Mouse (Mus musculus): ENCODE measurements around the gene Acaa1a. TPM values are rescaled to one million over a fixed set of nuclear protein-coding genes. Genes with fewer than 3 reads are reported as not detected.
A peak's percentile ranks its signal among the peaks of the same experiment; 100 is the strongest.

The Acaa1a gene
- polyA plus RNA-seq, 1 experiment from 2014 or later = 87.7 TPM

GRCm38 (mm10) chr9:119320946-119321345 is 18.5 kb upstream of the Acaa1a start:
- no peaks in the 10 kb centered on the region for H3K9me3 ChIP-seq (ENCODE audit: control insufficient read depth, low read length)
- H3K27me3 ChIP-seq (ENCODE audit: control insufficient read depth, insufficient read depth, low read length) = no peaks in the 10 kb centered on the region
- H3K4me1 ChIP-seq (ENCODE audit: control insufficient read depth, insufficient read depth, low read length) = peaks cover 11% of the 10 kb centered on the region
- 13% methylated on average over 7 of the region's 7 CpGs for WGBS
- no peak overlapping the region for H3K27ac ChIP-seq (ENCODE audit: low read depth, low read length)
- no peaks in the 10 kb centered on the region for H3K36me3 ChIP-seq (ENCODE audit: control insufficient read depth, insufficient read depth, low read length)
- H3K4me2 ChIP-seq (replicated peaks; ENCODE audit: low read depth, low read length) = peak overlapping the region; percentile 95
- ATAC-seq (ENCODE audit: low FRiP score, low TSS enrichment) = no peak
- H3K4me3 ChIP-seq (ENCODE audit: low read length) = peak overlapping the region; percentile 91
- H3K9ac ChIP-seq (ENCODE audit: low read depth, low read length) = peak overlapping the region; percentile 86; the same call in 1 of the 2 replicates

DNA sequence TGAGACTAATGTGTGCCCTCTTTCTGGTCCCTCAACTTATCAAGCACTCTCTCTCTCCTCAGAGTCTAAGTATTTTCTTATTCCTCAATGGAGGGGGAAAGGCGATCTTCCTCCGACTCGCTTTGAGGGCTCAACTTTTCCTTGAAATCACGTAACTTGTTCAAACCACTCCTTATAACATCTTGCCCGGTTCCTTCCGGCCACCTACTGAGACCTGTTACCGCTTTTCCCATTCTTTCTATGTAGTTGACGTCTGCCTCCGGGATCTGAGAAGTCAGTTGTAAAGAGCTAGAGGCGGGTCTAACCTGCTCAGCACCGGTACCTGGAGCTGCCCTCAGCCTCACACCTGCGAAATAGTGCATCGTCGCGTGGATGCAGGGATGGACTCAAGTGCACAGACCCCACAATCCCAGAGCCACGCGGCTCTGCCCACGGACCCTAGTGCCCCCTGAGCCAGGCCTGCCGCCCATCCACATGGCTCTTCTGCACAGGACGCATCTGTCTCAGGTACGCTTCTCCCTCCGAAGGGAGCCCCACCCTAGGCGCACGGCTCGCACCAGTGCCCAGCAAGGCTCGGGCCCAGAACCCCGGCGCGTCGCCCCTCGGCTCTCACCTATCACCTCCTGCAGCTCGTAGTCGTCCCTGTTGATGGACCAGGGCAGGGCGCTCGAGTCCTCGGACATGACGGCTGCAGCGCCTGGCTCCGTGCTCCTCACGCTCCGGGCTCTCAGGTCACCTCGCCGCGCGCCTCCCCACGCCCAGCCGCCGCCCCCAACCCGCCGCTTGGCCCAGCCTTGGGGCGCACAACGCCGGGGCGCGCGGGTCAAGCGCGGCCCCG is 17.9 kb upstream of the Acaa1a start:
- H3K27me3 ChIP-seq (ENCODE audit: control insufficient read depth, insufficient read depth, low read length) = no peaks in the 10 kb centered on the region
- H3K4me2 ChIP-seq (replicated peaks; ENCODE audit: low read depth, low read length) = peak overlapping the region; percentile 95
- WGBS = under 1% methylated on average over 59 of the region's 59 CpGs
- peak overlapping the region; percentile 86 for H3K9ac ChIP-seq (ENCODE audit: low read depth, low read length)
- peak; percentile 55 for ATAC-seq (ENCODE audit: low FRiP score, low TSS enrichment)
- no peaks in the 10 kb centered on the region for H3K36me3 ChIP-seq (ENCODE audit: control insufficient read depth, insufficient read depth, low read length)
- H3K9me3 ChIP-seq (ENCODE audit: control insufficient read depth, low read length) = no peaks in the 10 kb centered on the region
- H3K27ac ChIP-seq (ENCODE audit: low read depth, low read length) = peak overlapping the region; percentile 93
- H3K4me3 ChIP-seq (ENCODE audit: low read length) = peak overlapping the region; percentile 91
- peaks cover 11% of the 10 kb centered on the region for H3K4me1 ChIP-seq (ENCODE audit: control insufficient read depth, insufficient read depth, low read length)

- H3K4me1 ChIP-seq (ENCODE audit: control insufficient read depth, insufficient read depth, low read length) = peaks cover 11% of the 10 kb centered on the region
- under 1% methylated on average over 76 of the region's 76 CpGs for WGBS
- peak within 1 kb of the TSS; percentile 93 for H3K27ac ChIP-seq (ENCODE audit: low read depth, low read length)
- H3K27me3 ChIP-seq (ENCODE audit: control insufficient read depth, insufficient read depth, low read length) = no peaks in the 10 kb centered on the region
- peak within 1 kb of the TSS; percentile 86 for H3K9ac ChIP-seq (ENCODE audit: low read depth, low read length)
- no peaks in the 10 kb centered on the region for H3K9me3 ChIP-seq (ENCODE audit: control insufficient read depth, low read length)
- peak within 1 kb of the TSS; percentile 91 for H3K4me3 ChIP-seq (ENCODE audit: low read length)
- peak within 1 kb of the TSS; percentile 95 for H3K4me2 ChIP-seq (replicated peaks; ENCODE audit: low read depth, low read length)
- H3K36me3 ChIP-seq (ENCODE audit: control insufficient read depth, insufficient read depth, low read length) = no peaks in the 10 kb centered on the region
- peak; percentile 97 for ATAC-seq (ENCODE audit: low FRiP score, low TSS enrichment)
Observed at GRCm38 (mm10) chr9:119322289-119323259, 16.9 kb upstream of the Acaa1a start, which contains the start of gene Oxsr1. Gene Oxsr1 (minus strand): TSS chr9:119322427.

- no peaks in the 10 kb centered on the region for H3K9me3 ChIP-seq (ENCODE audit: control insufficient read depth, low read length)
- H3K36me3 ChIP-seq (ENCODE audit: control insufficient read depth, insufficient read depth, low read length) = no peaks in the 10 kb centered on the region
- peak overlapping the region; percentile 95 for H3K4me2 ChIP-seq (replicated peaks; ENCODE audit: low read depth, low read length)
- H3K27ac ChIP-seq (ENCODE audit: low read depth, low read length) = peak overlapping the region; percentile 93
- peaks cover 11% of the 10 kb centered on the region for H3K4me1 ChIP-seq (ENCODE audit: control insufficient read depth, insufficient read depth, low read length)
- peak overlapping the region; percentile 86 for H3K9ac ChIP-seq (ENCODE audit: low read depth, low read length)
- H3K27me3 ChIP-seq (ENCODE audit: control insufficient read depth, insufficient read depth, low read length) = no peaks in the 10 kb centered on the region
- ATAC-seq (ENCODE audit: low FRiP score, low TSS enrichment) = peak; percentile 13; the same call in 1 of the 2 replicates
- H3K4me3 ChIP-seq (ENCODE audit: low read length) = peak overlapping the region; percentile 91
- 5% methylated on average over 9 of the region's 9 CpGs for WGBS
Observed at GRCm38 (mm10) chr9:119323260-119323645, 16.2 kb upstream of the Acaa1a start.

- ATAC-seq (ENCODE audit: low FRiP score, low TSS enrichment) = no peak
- Histone ChIP-seq H3K9ac (ENCODE audit: low read depth, low read length) (no peak overlapping the region), H3K9me3 (ENCODE audit: control insufficient read depth, low read length) (no peaks in the 10 kb centered on the region), H3K27ac (ENCODE audit: low read depth, low read length) (no peak overlapping the region), H3K4me3 (ENCODE audit: low read length) (no peak overlapping the region), H3K4me1 (ENCODE audit: control insufficient read depth, insufficient read depth, low read length) (peaks cover 11% of the 10 kb centered on the region), H3K27me3 (ENCODE audit: control insufficient read depth, insufficient read depth, low read length) (no peaks in the 10 kb centered on the region), H3K36me3 (ENCODE audit: control insufficient read depth, insufficient read depth, low read length) (no peaks in the 10 kb centered on the region), H3K4me2 (replicated peaks; ENCODE audit: low read depth, low read length) (no peak overlapping the region)
- 64% methylated on average over 1 of the region's 1 CpGs for WGBS
Observed at GRCm38 (mm10) chr9:119324130-119324529, 15.3 kb upstream of the Acaa1a start.

GRCm38 (mm10) chr9:119328488-119328887 is 11.0 kb upstream of the Acaa1a start:
- Histone ChIP-seq H3K9me3 (ENCODE audit: control insufficient read depth, low read length) (no peaks in the 10 kb centered on the region), H3K4me1 (ENCODE audit: control insufficient read depth, insufficient read depth, low read length) (no peaks in the 10 kb centered on the region), H3K9ac (ENCODE audit: low read depth, low read length) (no peak overlapping the region), H3K27me3 (ENCODE audit: control insufficient read depth, insufficient read depth, low read length) (no peaks in the 10 kb centered on the region), H3K36me3 (ENCODE audit: control insufficient read depth, insufficient read depth, low read length) (no peaks in the 10 kb centered on the region), H3K4me2 (replicated peaks; ENCODE audit: low read depth, low read length) (no peak overlapping the region), H3K27ac (ENCODE audit: low read depth, low read length) (no peak overlapping the region), H3K4me3 (ENCODE audit: low read length) (no peak overlapping the region)
- no peak for ATAC-seq (ENCODE audit: low FRiP score, low TSS enrichment)
- WGBS = 75% methylated on average over 3 of the region's 3 CpGs

DNA sequence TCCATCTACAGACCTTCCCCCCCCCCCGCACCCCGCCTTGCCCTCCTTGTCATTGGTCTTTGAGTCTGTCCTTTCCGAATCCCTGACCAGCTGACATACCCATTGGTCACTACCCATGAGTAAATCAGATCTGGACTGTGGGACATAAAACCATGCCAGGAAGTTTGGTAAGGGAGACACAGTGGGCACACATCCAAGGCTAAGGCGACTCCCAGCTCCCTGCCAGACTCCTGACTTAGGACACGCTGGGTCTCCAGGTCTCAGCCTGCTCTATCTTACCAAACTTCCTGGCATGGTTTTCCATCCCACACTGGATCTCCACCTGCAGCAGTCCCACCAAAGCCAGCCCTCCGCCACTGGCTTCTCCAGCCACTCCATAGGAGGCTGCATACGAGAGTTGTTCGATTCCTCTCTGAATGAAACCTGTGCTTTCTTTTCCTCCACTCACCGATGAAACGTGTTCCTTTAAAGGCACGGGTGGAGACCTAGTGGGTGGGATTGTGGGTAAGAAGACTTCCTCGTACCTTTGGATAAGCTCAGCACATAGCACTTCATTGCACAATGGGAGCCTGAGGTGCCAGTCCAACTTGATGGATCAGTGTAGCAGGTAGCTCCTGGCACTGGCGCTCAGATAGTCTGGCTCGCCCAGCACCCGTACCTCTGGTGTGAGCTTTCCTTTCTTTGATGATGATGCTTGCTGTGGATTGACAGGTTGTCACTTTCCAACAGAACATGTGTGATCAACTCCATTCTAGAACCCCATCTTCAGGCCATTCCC is 9.1 kb upstream of the Acaa1a start:
- H3K36me3 ChIP-seq (ENCODE audit: control insufficient read depth, insufficient read depth, low read length) = no peaks in the 10 kb centered on the region
- H3K9ac ChIP-seq (ENCODE audit: low read depth, low read length) = no peak overlapping the region
- ATAC-seq (ENCODE audit: low FRiP score, low TSS enrichment) = no peak
- 88% methylated on average over 15 of the region's 15 CpGs for WGBS
- H3K9me3 ChIP-seq (ENCODE audit: control insufficient read depth, low read length) = no peaks in the 10 kb centered on the region
- H3K27ac ChIP-seq (ENCODE audit: low read depth, low read length) = no peak overlapping the region
- H3K4me3 ChIP-seq (ENCODE audit: low read length) = no peak overlapping the region
- H3K27me3 ChIP-seq (ENCODE audit: control insufficient read depth, insufficient read depth, low read length) = no peaks in the 10 kb centered on the region
- no peaks in the 10 kb centered on the region for H3K4me1 ChIP-seq (ENCODE audit: control insufficient read depth, insufficient read depth, low read length)
- H3K4me2 ChIP-seq (replicated peaks; ENCODE audit: low read depth, low read length) = no peak overlapping the region

DNA sequence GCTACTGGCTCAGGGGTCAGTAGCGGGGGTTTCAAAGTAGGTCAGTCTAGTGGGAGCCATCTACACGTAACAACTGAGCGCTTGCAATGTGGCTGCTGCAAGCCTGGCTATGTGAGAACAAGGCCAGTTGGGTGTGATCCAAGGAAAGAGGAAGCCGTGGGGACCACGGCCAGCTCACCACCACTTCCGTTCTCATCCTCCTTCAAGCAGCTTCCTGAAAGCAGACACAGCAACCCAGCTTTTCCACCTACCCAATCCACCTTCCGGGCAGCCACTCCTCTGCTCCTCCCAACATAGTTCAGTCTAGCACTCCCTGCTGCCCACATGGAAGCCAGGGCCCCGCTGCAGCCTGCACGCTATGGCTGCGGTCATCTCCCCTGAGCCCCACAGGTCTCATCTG is 5.2 kb upstream of the Acaa1a start:
- no peak overlapping the region for H3K4me3 ChIP-seq (ENCODE audit: low read length)
- WGBS = 61% methylated on average over 10 of the region's 10 CpGs
- no peak overlapping the region for H3K4me2 ChIP-seq (replicated peaks; ENCODE audit: low read depth, low read length)
- no peaks in the 10 kb centered on the region; the same call in 1 of the 2 replicates for H3K36me3 ChIP-seq (ENCODE audit: control insufficient read depth, insufficient read depth, low read length)
- ATAC-seq (ENCODE audit: low FRiP score, low TSS enrichment) = no peak
- H3K9me3 ChIP-seq (ENCODE audit: control insufficient read depth, low read length) = no peaks in the 10 kb centered on the region
- peaks cover 4% of the 10 kb centered on the region; the same call in 1 of the 2 replicates for H3K4me1 ChIP-seq (ENCODE audit: control insufficient read depth, insufficient read depth, low read length)
- no peaks in the 10 kb centered on the region for H3K27me3 ChIP-seq (ENCODE audit: control insufficient read depth, insufficient read depth, low read length)
- H3K9ac ChIP-seq (ENCODE audit: low read depth, low read length) = no peak overlapping the region
- H3K27ac ChIP-seq (ENCODE audit: low read depth, low read length) = no peak overlapping the region
